Mouse (Mus musculus) brain, embryonic 14.5 days (tissue): ENCODE data around the gene Tmprss9.
A peak's percentile ranks its signal among the peaks of the same experiment; 100 is the strongest.

ENCODE experiments used
- CTCF ChIP-seq: fragments of 200-500 bp; IDR thresholded peaks from 2 replicates; pipeline ENCODE4 v1.5.1; 2012; ENCODE audit warnings: inconsistent platforms, mild to moderate bottlenecking, moderate library complexity, borderline replicate concordance; ENCODE audit not compliant: insufficient read depth, insufficient read length; ENCODE audit errors: extremely low read depth
- POLR2A ChIP-seq: fragments of 200-500 bp; IDR thresholded peaks from 2 replicates; pipeline ENCODE4 v1.6.1; 2012; ENCODE audit warnings: mild to moderate bottlenecking, inconsistent platforms, borderline replicate concordance; ENCODE audit not compliant: poor library complexity, insufficient read depth, insufficient read length, severe bottlenecking; ENCODE audit errors: extremely low read depth

- TF ChIP-seq CTCF: no peak
- TF ChIP-seq POLR2A: peak; percentile 92; the same call in 1 of the 2 replicates
These were observed 57.9 kb downstream of the Tmprss9 start, which contains the start of gene Gadd45b for GRCm38 (mm10) chr10:80929299-80930226.
